Mouse (Mus musculus): ENCODE results near the gene Rasl10a.
"Not testable (repeated sequence)": the region's sequence is repeated elsewhere in the genome, so short reads cannot be mapped to it uniquely, and the experiment has no call there.

Rasl10a gene

GRCm38 (mm10) chr11:5068126-5068971 lies 10.4 kb downstream of the Rasl10a start:
- no peak for DNase-seq (ENCODE audit: inconsistent age in 2 of 2, low spot score in 1 of 2)

- peak in 1 of 2 experiments; percentile 70 for DNase-seq (ENCODE audit: inconsistent age in 2 of 2, low spot score in 1 of 2)
Observed at GRCm38 (mm10) chr11:5074882-5075281, 17.0 kb downstream of the Rasl10a start.

- no peak for DNase-seq (ENCODE audit: inconsistent age in 2 of 2, low spot score in 1 of 2)
Observed at GRCm38 (mm10) chr11:5075760-5076159, 17.8 kb downstream of the Rasl10a start.

- DNase-seq (ENCODE audit: inconsistent age in 2 of 2, low spot score in 1 of 2), result not testable (repeated sequence)
Observed at GRCm38 (mm10) chr11:5076843-5077242, 18.9 kb downstream of the Rasl10a start.

- peak; percentile 50 to 82 for DNase-seq (ENCODE audit: inconsistent age in 2 of 2, low spot score in 1 of 2)
Observed at GRCm38 (mm10) chr11:5089147-5089546, 31.2 kb downstream of the Rasl10a start.

- DNase-seq (ENCODE audit: inconsistent age in 2 of 2, low spot score in 1 of 2), result peak in 1 of 2 experiments; percentile 61
Observed at GRCm38 (mm10) chr11:5091706-5092105, 33.8 kb downstream of the Rasl10a start.

GRCm38 (mm10) chr11:5095877-5096276 lies 37.9 kb downstream of the Rasl10a start:
- DNase-seq (ENCODE audit: inconsistent age in 2 of 2, low spot score in 1 of 2), result peak in 1 of 2 experiments; percentile 54

GRCm38 (mm10) chr11:5096480-5097020 lies 38.6 kb downstream of the Rasl10a start:
- peak in 1 of 2 experiments; percentile 56 for DNase-seq (ENCODE audit: inconsistent age in 2 of 2, low spot score in 1 of 2)

- DNase-seq (ENCODE audit: inconsistent age in 2 of 2, low spot score in 1 of 2), result peak; percentile 66 to 89
Observed at GRCm38 (mm10) chr11:5098035-5098735, 40.3 kb downstream of the Rasl10a start.

GRCm38 (mm10) chr11:5098736-5099542 lies 41.0 kb downstream of the Rasl10a start, which contains the start of the genes Rhbdd3 and Ewsr1:
Gene Rhbdd3 (plus strand): TSS chr11:5098926.
Gene Ewsr1 (minus strand): TSS chr11:5099266.
- DNase-seq (ENCODE audit: inconsistent age in 2 of 2, low spot score in 1 of 2), result peak; percentile 97 to 100

- DNase-seq (ENCODE audit: inconsistent age in 2 of 2, low spot score in 1 of 2), result peak; percentile 89 to 96
Observed at GRCm38 (mm10) chr11:5099576-5100183, 41.8 kb downstream of the Rasl10a start.

GRCm38 (mm10) chr11:5100283-5100682 lies 42.4 kb downstream of the Rasl10a start:
- no peak for DNase-seq (ENCODE audit: inconsistent age in 2 of 2, low spot score in 1 of 2)

GRCm38 (mm10) chr11:5100801-5101200 lies 42.9 kb downstream of the Rasl10a start:
- peak in 1 of 2 experiments; percentile 55 for DNase-seq (ENCODE audit: inconsistent age in 2 of 2, low spot score in 1 of 2)

GRCm38 (mm10) chr11:5101641-5102040 lies 43.7 kb downstream of the Rasl10a start:
- DNase-seq (ENCODE audit: inconsistent age in 2 of 2, low spot score in 1 of 2), result no peak

GRCm38 (mm10) chr11:5102384-5102783 lies 44.5 kb downstream of the Rasl10a start:
- DNase-seq (ENCODE audit: inconsistent age in 2 of 2, low spot score in 1 of 2), result no peak

GRCm38 (mm10) chr11:5103986-5104509 lies 46.1 kb downstream of the Rasl10a start:
- no peak for DNase-seq (ENCODE audit: inconsistent age in 2 of 2, low spot score in 1 of 2)

- DNase-seq (ENCODE audit: inconsistent age in 2 of 2, low spot score in 1 of 2), result no peak
Observed at GRCm38 (mm10) chr11:5109441-5109840, 51.5 kb downstream of the Rasl10a start.
